8 mouse cellular contexts compared by ENCODE assay signal in genomic region chr13:58128768-58129671, GRCm38 (mm10). TPM values are rescaled to one million over a fixed set of nuclear protein-coding genes. Genes with fewer than 3 reads are reported as not detected.
DNase-seq lines count a peak whose midpoint lies in the region; ATAC-seq and TF ChIP-seq lines count a peak whose summit lies in the region.

No protein-coding gene starts in this region.

- H3K4me1 ChIP-seq in hindbrain, postnatal 0 days (ENCODE audit: insufficient read depth, low read length) = peaks cover 9% of the 10 kb centered on the region; the same call in 1 of the 2 replicates

- peak overlapping the region; percentile 96 for H3K4me3 ChIP-seq in gastrocnemius, adult 2 months
- H3K4me3 ChIP-seq in hindbrain, postnatal 0 days (ENCODE audit: low read length) = peak overlapping the region; percentile 94
- peak overlapping the region; percentile 91 for H3K4me3 ChIP-seq in left cerebral cortex, adult 2 months
- peak overlapping the region; percentile 44 for H3K4me3 ChIP-seq in macrophage (ENCODE audit: inconsistent target)

- peak overlapping the region; percentile 100 for H3K27ac ChIP-seq in gastrocnemius, adult 2 months
- H3K27ac ChIP-seq in hindbrain, postnatal 0 days = peak overlapping the region; percentile 99
- H3K27ac ChIP-seq in left cerebral cortex, adult 2 months = peak overlapping the region; percentile 100
- peak overlapping the region; percentile 80 for H3K27ac ChIP-seq in macrophage

- no peaks in the 10 kb centered on the region for H3K9me3 ChIP-seq in hindbrain, postnatal 0 days (ENCODE audit: low read length)

- peak; percentile 78 for ATAC-seq in activated CD4-positive, CD25-positive, alpha-beta regulatory T cell, adult 4 months
- ATAC-seq in common myeloid progenitor, adult 5-6 weeks (replicated peaks; ENCODE audit: low read depth, poor library complexity, severe bottlenecking) = peak; percentile 79
- ATAC-seq in hindbrain, postnatal 0 days = peak; percentile 97

- 1% methylated on average over 81 of the region's 83 CpGs for WGBS in hindbrain, postnatal 0 days
- 2% methylated on average over 58 of the region's 83 CpGs for WGBS in macrophage (ENCODE audit: missing documents)

- peaks cover 18% of the 10 kb centered on the region for H3K79me2 ChIP-seq in macrophage (ENCODE audit: inconsistent target)

- H3K9ac ChIP-seq in hindbrain, postnatal 0 days (replicated peaks; ENCODE audit: low read length) = peak overlapping the region; percentile 99

- intact Hi-C loops in gastrocnemius, adult 2 months (cut with DNase I) = loop anchor here (2.0 to 10.0 kb wide), 2 partner anchors 28 to 256 kb away; partner anchors contain the start of genes 2210016F16Rik and Idnk
- intact Hi-C loops in left cerebral cortex, adult 2 months (cut with DNase I) = loop anchor here (1.0 kb wide), 1 partner anchor 86 kb away; the partner anchor contains the start of gene Ubqln1

- H3K27me3 ChIP-seq in hindbrain, postnatal 0 days (ENCODE audit: insufficient read depth, low read length) = no peaks in the 10 kb centered on the region

- DNase-seq in gastrocnemius, adult 2 months = peak; percentile 99
- peak; percentile 98 for DNase-seq in hindbrain, postnatal 0 days (ENCODE audit: low spot score)
- DNase-seq in left cerebral cortex, adult 2 months (ENCODE audit: extremely low spot score in 1 of 2, low spot score in 2 of 2) = peak; percentile 93 to 96
- DNase-seq in retina, postnatal 7 days (ENCODE audit: low read depth, low spot score) = peak; percentile 90
- peak; percentile 94 to 95 for DNase-seq in urinary bladder, adult 18-20 months (ENCODE audit: low spot score in 2 of 2)

- peak overlapping the region; percentile 83 for H3K4me2 ChIP-seq in hindbrain, postnatal 0 days (ENCODE audit: low read depth, low read length)

- TF ChIP-seq CTCF in gastrocnemius, adult 2 months (IDR thresholded peaks at IDR 0.05) = peak; percentile 9; the same call in 1 of the 2 replicates
- no peak; the same call in 1 of the 2 replicates for TF ChIP-seq CTCF in hindbrain, postnatal 0 days (IDR thresholded peaks at IDR 0.05; ENCODE audit: low read depth)
- TF ChIP-seq CTCF in left cerebral cortex, adult 2 months (IDR thresholded peaks at IDR 0.05) = no peak

- H3K36me3 ChIP-seq in hindbrain, postnatal 0 days (ENCODE audit: insufficient read depth, low read length) = no peaks in the 10 kb centered on the region
- no peaks in the 10 kb centered on the region for H3K36me3 ChIP-seq in macrophage (ENCODE audit: inconsistent target)

RNA-seq across cellular contexts. Expression of gene Hnrnpa0, which starts 0.7 kb away (rescaled TPM):
- polyA plus RNA-seq in activated CD4-positive, CD25-positive, alpha-beta regulatory T cell, adult 4 months (2017; shearing (Covaris generic)) = 10 to 100 TPM; 20.5 to 32.4 TPM
- total RNA-seq in common myeloid progenitor, adult 5-6 weeks (2017) = 87.6 and 121 TPM in 2 replicates
- total RNA-seq in gastrocnemius, adult 2 months (2021) = 10 to 100 TPM; 31.1 to 37.7 TPM
- total RNA-seq in hindbrain, postnatal 0 days (2014; rRNA removed) = 178 and 184 TPM in 2 replicates
- 56.8 and 64.4 TPM in 2 replicates for polyA plus RNA-seq in hindbrain, postnatal 0 days (2015; fragmentation: Nextera tagmentation; extraction: Ambion mirVana)
- 100 to 1,000 TPM; 120 to 128 TPM for total RNA-seq in left cerebral cortex, adult 2 months (2021)
- 10 to 100 TPM in 12 of 26 experiments, 1 to 10 TPM in 14; 3.4 to 31.2 (median 9.5) TPM for total RNA-seq in macrophage (2018; cell fraction: chromatin; rRNA removed)
- total RNA-seq in macrophage (2018; cell fraction: cytosol; rRNA removed) = 10 to 100 TPM; 38.9 to 70.2 (median 49.6) TPM
- total RNA-seq in macrophage (2018; cell fraction: nucleus; rRNA removed) = 10 to 100 TPM; 16.2 to 68.0 (median 38.1) TPM
- 18.4 to 77.1 TPM (median 48.4 TPM) in 3 replicates for polyA plus RNA-seq in macrophage (2018)

RNA-seq across cellular contexts. Expression of gene Klhl3, which starts 15.6 kb away (rescaled TPM):
- 1 to 10 TPM; 7.0 to 9.8 TPM for polyA plus RNA-seq in activated CD4-positive, CD25-positive, alpha-beta regulatory T cell, adult 4 months (2017; shearing (Covaris generic))
- total RNA-seq in common myeloid progenitor, adult 5-6 weeks (2017) = 1.9 TPM in 2 replicates
- under 1 TPM; 0.36 to 0.67 TPM for total RNA-seq in gastrocnemius, adult 2 months (2021)
- 9.9 and 10.2 TPM in 2 replicates for total RNA-seq in hindbrain, postnatal 0 days (2014; rRNA removed)
- polyA plus RNA-seq in hindbrain, postnatal 0 days (2015; fragmentation: Nextera tagmentation; extraction: Ambion mirVana) = 10.6 and 11.1 TPM in 2 replicates
- total RNA-seq in left cerebral cortex, adult 2 months (2021) = 10 to 100 TPM; 32.6 to 36.9 TPM
- under 1 TPM in 13 of 26 experiments, not detected in 13; 0.09 to 0.71 (median 0.41) TPM for total RNA-seq in macrophage (2018; cell fraction: chromatin; rRNA removed)
- under 1 TPM in 25 of 26 experiments, not detected in 1; 0.03 to 0.34 (median 0.10) TPM for total RNA-seq in macrophage (2018; cell fraction: cytosol; rRNA removed)
- total RNA-seq in macrophage (2018; cell fraction: nucleus; rRNA removed) = 1 to 10 TPM in 1 of 26 experiments, under 1 TPM in 13, not detected in 12; 0.06 to 2.2 (median 0.28) TPM
- 0.05 to 1.1 TPM (median 0.19 TPM) in 3 replicates for polyA plus RNA-seq in macrophage (2018)

RNA-seq across cellular contexts. Expression of gene Idnk, which starts 28.4 kb away (rescaled TPM):
- 100 to 1,000 TPM; 250 to 265 TPM for polyA plus RNA-seq in activated CD4-positive, CD25-positive, alpha-beta regulatory T cell, adult 4 months (2017; shearing (Covaris generic))
- total RNA-seq in common myeloid progenitor, adult 5-6 weeks (2017) = 24.9 and 28.5 TPM in 2 replicates
- 10 to 100 TPM in 1 of 2 experiments, 1 to 10 TPM in 1; 8.0 to 10.8 TPM for total RNA-seq in gastrocnemius, adult 2 months (2021)
- 20.2 and 20.6 TPM in 2 replicates for total RNA-seq in hindbrain, postnatal 0 days (2014; rRNA removed)
- polyA plus RNA-seq in hindbrain, postnatal 0 days (2015; fragmentation: Nextera tagmentation; extraction: Ambion mirVana) = 52.5 and 55.3 TPM in 2 replicates
- 10 to 100 TPM; 31.2 to 31.6 TPM for total RNA-seq in left cerebral cortex, adult 2 months (2021)
- 10 to 100 TPM; 13.8 to 98.1 (median 53.0) TPM for total RNA-seq in macrophage (2018; cell fraction: chromatin; rRNA removed)
- 10 to 100 TPM; 23.9 to 95.4 (median 51.6) TPM for total RNA-seq in macrophage (2018; cell fraction: cytosol; rRNA removed)
- total RNA-seq in macrophage (2018; cell fraction: nucleus; rRNA removed) = 100 to 1,000 TPM in 7 of 26 experiments, 10 to 100 TPM in 19; 18.0 to 132 (median 67.2) TPM
- polyA plus RNA-seq in macrophage (2018) = 22.2 to 41.3 TPM (median 25.5 TPM) in 3 replicates

Comparison
In these comparisons a context has a peak if more than half of its experiments do, and no peak if none do; other contexts are left out.
1. Peak in every context shown above with its lines: DNase-seq, ATAC-seq, H3K4me3 ChIP-seq and H3K27ac ChIP-seq.
2. H3K4me3 ChIP-seq: peak in every context shown above with its lines; median percentile 96 in gastrocnemius, adult 2 months; 94 in hindbrain, postnatal 0 days; 91 in left cerebral cortex, adult 2 months; 44 in macrophage.